Mouse (Mus musculus) liver, adult (tissue): ENCODE results near the gene Pds5a.

ENCODE experiments used
- GATA4 ChIP-seq: IDR thresholded peaks from 2 replicates; pipeline ENCODE4 v1.6.1; 2014; ENCODE audit warnings: mild to moderate bottlenecking, low read length; ENCODE audit not compliant: insufficient replicate concordance

Gene Pds5a

DNA sequence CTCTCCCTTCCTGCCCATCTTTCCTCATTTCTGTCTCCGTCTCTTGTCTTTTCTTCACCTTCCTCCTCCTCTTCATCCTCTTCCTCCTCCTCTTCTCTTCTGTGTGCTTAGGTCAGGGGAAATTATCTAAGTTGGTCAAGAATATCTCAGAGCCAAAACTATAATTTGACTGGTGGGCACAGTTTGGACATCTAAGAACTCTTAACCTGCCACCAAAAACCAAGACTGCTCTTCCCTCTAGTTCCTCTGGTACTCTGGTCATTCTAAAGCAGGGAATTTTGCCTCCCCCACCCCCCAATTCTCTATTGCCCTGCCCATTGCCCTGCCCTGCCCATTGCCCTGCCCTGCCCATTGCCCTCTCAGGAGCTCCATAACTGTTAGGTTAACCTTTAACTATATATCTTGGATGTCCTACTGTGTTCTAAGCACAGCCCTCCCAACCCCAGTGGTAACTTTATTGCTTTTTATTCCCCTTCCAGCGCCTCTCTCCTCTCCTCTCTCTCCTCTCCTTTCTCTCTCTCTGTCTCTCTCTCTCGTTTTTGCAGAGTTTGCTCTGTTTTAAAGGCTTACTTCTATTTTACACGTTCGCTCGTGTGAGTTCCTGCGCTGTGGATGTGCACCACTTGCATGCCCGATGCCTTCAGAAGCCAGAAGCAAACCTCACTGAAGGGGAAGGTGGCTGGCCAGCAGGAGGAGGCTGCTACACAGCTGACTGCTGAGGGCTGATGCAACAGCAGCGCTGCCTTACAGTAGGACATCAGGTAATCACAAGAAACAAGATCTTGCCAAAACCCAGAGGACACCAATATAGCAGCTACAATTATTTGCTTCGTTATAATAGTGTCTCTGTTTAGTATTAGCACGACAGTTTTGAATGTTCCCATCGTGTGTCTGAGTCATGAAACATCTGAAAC lies 6.9 kb upstream of the Pds5a start:
- no peak for TF ChIP-seq GATA4

GRCm38 (mm10) chr5:65703261-65703660 lies 5.2 kb upstream of the Pds5a start:
- no peak for TF ChIP-seq GATA4

DNA sequence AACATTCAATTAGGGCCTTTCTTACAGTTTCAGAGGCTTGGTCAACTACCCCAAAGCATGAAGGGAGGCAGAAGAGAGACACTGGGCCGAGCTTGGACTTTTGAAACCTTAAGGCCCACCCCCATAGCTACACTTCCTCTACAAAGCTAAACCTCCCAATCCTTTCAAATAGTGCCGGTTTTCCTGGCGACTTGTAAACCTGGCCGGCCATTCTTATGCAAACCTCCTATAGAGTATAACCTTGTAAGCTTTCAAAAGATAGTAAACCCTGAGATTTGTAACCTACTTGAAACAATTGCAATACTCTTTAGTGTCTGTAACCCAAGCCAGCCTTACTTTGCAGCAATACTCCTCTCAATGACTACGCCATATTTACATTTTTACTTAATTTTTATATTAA lies 2.0 kb upstream of the Pds5a start:
- no peak for TF ChIP-seq GATA4

DNA sequence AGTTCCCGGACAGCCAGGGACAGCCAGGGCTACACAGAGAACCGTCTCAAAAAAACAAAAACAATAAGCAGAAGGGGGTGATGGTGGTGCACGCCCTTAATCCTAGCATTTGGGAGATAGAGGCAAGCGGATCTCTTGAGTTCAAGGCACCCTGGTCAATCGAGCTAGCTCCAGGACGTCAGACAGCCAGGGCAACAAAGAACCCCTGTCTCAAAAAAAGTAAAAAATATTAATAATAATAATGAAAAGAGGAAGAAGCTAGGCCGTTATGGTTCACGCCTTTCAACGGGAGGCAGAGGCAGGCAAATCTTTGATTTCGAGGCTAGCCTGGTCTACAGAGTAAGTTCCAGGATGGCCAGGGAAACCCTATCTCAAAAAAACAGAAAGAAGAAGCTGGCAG lies 1.1 kb upstream of the Pds5a start:
- TF ChIP-seq GATA4, result no peak

DNA sequence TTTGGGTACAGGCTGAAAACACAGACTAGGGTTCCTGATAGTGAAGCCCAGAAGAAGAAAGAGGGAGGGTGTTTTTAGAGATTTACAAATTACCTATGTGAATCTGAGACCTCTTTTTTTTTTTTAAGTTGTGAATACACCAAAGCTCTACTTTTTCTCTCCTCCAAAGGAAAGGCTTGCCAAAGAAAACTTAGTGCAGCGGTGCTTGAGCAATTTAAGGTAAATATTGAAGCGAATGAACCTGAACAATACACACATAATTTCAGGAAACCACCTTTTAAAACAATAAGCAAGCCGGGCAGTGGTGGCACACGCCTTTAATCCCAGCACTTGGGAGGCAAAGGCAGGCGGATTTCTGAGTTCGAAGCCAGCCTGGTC lies 675 bp upstream of the Pds5a start:
- no peak for TF ChIP-seq GATA4

GRCm38 (mm10) chr5:65697486-65697835 lies 612 bp downstream of the Pds5a start:
- no peak for TF ChIP-seq GATA4

- TF ChIP-seq GATA4, result no peak
Measured at GRCm38 (mm10) chr5:65696821-65697485, 1.1 kb downstream of the Pds5a start.

DNA sequence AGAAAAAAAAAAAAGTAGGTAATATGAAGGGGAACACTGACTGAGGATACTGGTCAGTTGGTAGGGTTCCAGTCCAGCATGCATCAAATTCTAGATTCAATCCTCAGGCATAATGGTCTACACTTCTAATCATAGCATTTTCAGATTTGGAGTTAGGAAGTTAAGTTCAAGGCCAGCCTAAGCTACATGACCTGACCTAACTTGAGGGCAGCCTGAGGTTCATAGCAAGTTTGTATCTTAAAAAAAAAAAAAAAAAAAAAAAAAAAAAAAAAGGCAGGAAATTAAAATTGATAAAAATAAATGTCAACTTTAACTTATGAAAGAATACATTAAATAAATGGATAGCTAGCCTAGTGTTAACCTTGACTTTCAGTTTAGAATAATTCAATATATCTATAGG lies 5.1 kb downstream of the Pds5a start:
- TF ChIP-seq GATA4, result no peak

GRCm38 (mm10) chr5:65688806-65689205 lies 9.3 kb downstream of the Pds5a start:
- TF ChIP-seq GATA4, result no peak

DNA sequence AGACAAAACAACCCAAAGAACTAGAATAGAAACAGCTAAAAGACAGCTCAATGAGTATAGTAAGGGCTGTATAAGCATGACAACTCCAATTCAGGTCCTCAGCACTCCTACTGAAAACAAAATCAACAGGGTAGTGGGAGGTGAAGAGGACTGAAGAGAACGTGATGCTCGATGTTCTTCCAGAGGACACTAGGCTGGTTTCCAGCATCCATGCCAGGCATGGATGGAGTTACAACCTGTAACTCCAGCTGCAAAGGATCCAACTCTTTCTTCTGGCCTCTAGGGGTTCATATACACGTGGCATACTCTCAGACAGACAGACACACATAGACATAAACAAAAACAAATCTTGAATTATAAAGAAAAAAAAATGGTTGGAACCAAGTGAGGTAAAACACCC lies 11.3 kb downstream of the Pds5a start:
- TF ChIP-seq GATA4, result no peak

GRCm38 (mm10) chr5:65678826-65679225 lies 19.2 kb downstream of the Pds5a start:
- TF ChIP-seq GATA4, result no peak

- no peak for TF ChIP-seq GATA4
Measured at GRCm38 (mm10) chr5:65672162-65672561, 25.9 kb downstream of the Pds5a start.

GRCm38 (mm10) chr5:65667644-65668043 lies 30.4 kb downstream of the Pds5a start:
- no peak for TF ChIP-seq GATA4

DNA sequence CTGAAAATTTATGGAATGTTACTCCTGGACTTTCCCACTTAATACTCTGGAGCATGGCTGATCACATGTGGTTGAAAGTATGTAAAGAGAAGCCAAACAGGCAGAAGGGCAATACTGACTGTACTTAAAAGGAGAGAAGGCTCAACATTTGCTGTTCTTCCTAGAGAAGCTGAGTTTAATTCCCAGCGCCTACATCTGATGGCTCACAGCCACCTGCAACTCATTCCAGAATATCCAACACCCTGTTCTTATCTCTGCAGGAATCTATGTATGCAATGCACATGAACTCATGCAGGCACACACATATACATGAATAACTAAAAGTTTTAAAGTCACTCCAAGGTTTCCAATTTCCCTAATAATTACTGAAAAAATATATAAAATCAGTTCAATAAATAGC lies 32.7 kb downstream of the Pds5a start:
- TF ChIP-seq GATA4, result no peak

DNA sequence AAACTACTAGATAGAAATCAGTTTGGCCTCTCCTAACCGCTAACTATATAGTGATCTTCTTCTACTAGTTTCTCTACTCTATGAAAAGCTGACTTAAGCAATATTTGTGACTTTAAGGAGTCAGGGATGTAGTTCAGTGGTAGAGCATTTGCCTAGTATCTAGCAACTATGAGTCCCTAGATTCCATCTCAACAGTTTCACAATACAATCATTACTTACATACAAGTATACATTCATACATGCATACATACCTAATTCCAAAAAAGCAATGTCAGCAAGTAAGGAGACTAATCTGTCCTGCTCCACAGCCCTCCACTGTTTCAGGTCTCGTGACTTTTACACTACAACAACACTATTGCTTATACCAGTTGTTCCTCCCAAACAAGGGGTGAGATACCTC lies 36.1 kb downstream of the Pds5a start:
- no peak for TF ChIP-seq GATA4

- no peak for TF ChIP-seq GATA4
Measured at GRCm38 (mm10) chr5:65653786-65654185, 44.3 kb downstream of the Pds5a start.
